ENCODE assay signal across 18 mouse cellular contexts in genomic region chr17:4990911-4991560, GRCm38 (mm10). TPM values are rescaled to one million over a fixed set of nuclear protein-coding genes. Genes with fewer than 3 reads are reported as not detected.
A peak's percentile ranks its signal among the peaks of the same experiment; 100 is the strongest.
DNase-seq lines count a peak whose midpoint lies in the region; ATAC-seq and TF ChIP-seq lines count a peak whose summit lies in the region.
"Had no signal": no experiment of that assay in that cellular context is flagged by ENCODE, and none has a peak within 500 bp of the region (broad histone marks: within the 10 kb centered on the region; RNA-seq: fewer than 3 reads in every experiment).

No protein-coding gene starts in this region.

- peak overlapping the region; percentile 78 for H3K27ac ChIP-seq in midbrain, embryonic 10.5 days (replicated peaks)
- no peak overlapping the region for H3K27ac ChIP-seq in midbrain, postnatal 0 days (ENCODE audit: low read depth, low read length)
- peak overlapping the region; percentile 27; the same call in 1 of the 2 replicates for H3K27ac ChIP-seq in hindbrain, embryonic 11.5 days (ENCODE audit: low read depth, low read length)
- H3K27ac ChIP-seq in midbrain, embryonic 11.5 days (ENCODE audit: low read depth, low read length) = peak overlapping the region; percentile 57
- H3K27ac ChIP-seq in stomach, embryonic 16.5 days (ENCODE audit: low read length) = peak overlapping the region; percentile 73
- H3K27ac ChIP-seq in kidney, adult 2 months (ENCODE audit: insufficient read depth, low read depth, low read length) = no peak overlapping the region
- H3K27ac ChIP-seq: embryonic facial prominence, embryonic 13.5 days; left cerebral cortex, adult 2 months; liver, embryonic 14.5 days had no signal

- peaks cover 42% of the 10 kb centered on the region for H3K27me3 ChIP-seq in midbrain, embryonic 10.5 days (ENCODE audit: low read depth, poor library complexity, severe bottlenecking)
- no peaks in the 10 kb centered on the region for H3K27me3 ChIP-seq in midbrain, postnatal 0 days (ENCODE audit: insufficient read depth, low read length)
- no peaks in the 10 kb centered on the region for H3K27me3 ChIP-seq in hindbrain, embryonic 11.5 days (ENCODE audit: control insufficient read depth, insufficient read depth, low read length)
- peaks cover 20% of the 10 kb centered on the region for H3K27me3 ChIP-seq in midbrain, embryonic 11.5 days (ENCODE audit: control insufficient read depth, insufficient read depth, low read length)
- H3K27me3 ChIP-seq in stomach, embryonic 16.5 days (ENCODE audit: control insufficient read depth, insufficient read depth, low read length) = no peaks in the 10 kb centered on the region
- no peaks in the 10 kb centered on the region for H3K27me3 ChIP-seq in kidney, adult 2 months (replicated peaks; ENCODE audit: control insufficient read depth, insufficient read depth, low read length)
- H3K27me3 ChIP-seq: embryonic facial prominence, embryonic 13.5 days; heart, embryonic 12.5 days had no signal

- TF ChIP-seq CTCF in midbrain, postnatal 0 days (IDR thresholded peaks at IDR 0.05) = no peak
- no peak for TF ChIP-seq CTCF in kidney, adult 2 months (conservative IDR thresholded peaks at IDR 0.05; ENCODE audit: insufficient read depth, insufficient read length, low read depth, low read length)

- no peaks in the 10 kb centered on the region for H3K36me3 ChIP-seq in midbrain, embryonic 10.5 days
- H3K36me3 ChIP-seq in midbrain, postnatal 0 days (ENCODE audit: insufficient read depth, low read length) = no peaks in the 10 kb centered on the region
- H3K36me3 ChIP-seq in hindbrain, embryonic 11.5 days (ENCODE audit: control insufficient read depth, insufficient read depth, low read length) = no peaks in the 10 kb centered on the region
- no peaks in the 10 kb centered on the region for H3K36me3 ChIP-seq in midbrain, embryonic 11.5 days (ENCODE audit: control insufficient read depth, insufficient read depth, low read length)
- no peaks in the 10 kb centered on the region for H3K36me3 ChIP-seq in stomach, embryonic 16.5 days (ENCODE audit: control insufficient read depth, insufficient read depth, low read length)
- H3K36me3 ChIP-seq in kidney, adult 2 months (ENCODE audit: control insufficient read depth, insufficient read depth, low read length) = no peaks in the 10 kb centered on the region
- H3K36me3 ChIP-seq: embryonic facial prominence, embryonic 13.5 days; heart, embryonic 12.5 days had no signal

- peak; percentile 35 for DNase-seq in midbrain, embryonic 10.5 days (ENCODE audit: low spot score)
- no peak for DNase-seq in midbrain, postnatal 0 days (ENCODE audit: low spot score)
- DNase-seq in hindbrain, embryonic 11.5 days (ENCODE audit: low spot score) = no peak
- DNase-seq in midbrain, embryonic 11.5 days (ENCODE audit: low spot score, missing footprints) = peak; percentile 96
- no peak for DNase-seq in thymus, postnatal 0 days (ENCODE audit: low spot score)
- no peak for DNase-seq in kidney, adult 2 months
- no peak for DNase-seq in gastrocnemius, postnatal 25 days
- DNase-seq: B cell, adult 2 months; cerebellum, adult 11 months; gastrocnemius, postnatal 36 days; heart, postnatal 4 days; lung, postnatal 10 days; spleen, adult 18-20 months had no signal

- TF ChIP-seq POLR2A in kidney, adult 2 months (IDR thresholded peaks at IDR 0.05; ENCODE audit: low read depth, low read length) = no peak

- H3K9me3 ChIP-seq in midbrain, embryonic 10.5 days (replicated peaks) = no peaks in the 10 kb centered on the region
- no peaks in the 10 kb centered on the region for H3K9me3 ChIP-seq in midbrain, postnatal 0 days (ENCODE audit: low read length)
- H3K9me3 ChIP-seq in hindbrain, embryonic 11.5 days (ENCODE audit: control insufficient read depth, low read length) = no peaks in the 10 kb centered on the region
- H3K9me3 ChIP-seq in midbrain, embryonic 11.5 days (ENCODE audit: control insufficient read depth, low read length) = no peaks in the 10 kb centered on the region
- H3K9me3 ChIP-seq in stomach, embryonic 16.5 days (replicated peaks; ENCODE audit: control insufficient read depth, low read length) = no peaks in the 10 kb centered on the region
- H3K9me3 ChIP-seq: embryonic facial prominence, embryonic 13.5 days; heart, embryonic 12.5 days had no signal

- no peak overlapping the region for H3K4me2 ChIP-seq in midbrain, postnatal 0 days (ENCODE audit: low read depth, low read length, poor library complexity, severe bottlenecking)
- H3K4me2 ChIP-seq in hindbrain, embryonic 11.5 days (replicated peaks; ENCODE audit: low read depth, low read length) = no peak overlapping the region
- peak overlapping the region; percentile 35 for H3K4me2 ChIP-seq in midbrain, embryonic 11.5 days
- peak overlapping the region; percentile 31 for H3K4me2 ChIP-seq in stomach, embryonic 16.5 days (ENCODE audit: low read depth, low read length)
- H3K4me2 ChIP-seq: embryonic facial prominence, embryonic 13.5 days; heart, embryonic 12.5 days had no signal

- no peak for ATAC-seq in midbrain, postnatal 0 days (ENCODE audit: low FRiP score)
- no peak for ATAC-seq in hindbrain, embryonic 11.5 days (ENCODE audit: low FRiP score)
- ATAC-seq in midbrain, embryonic 11.5 days (ENCODE audit: low FRiP score) = peak; percentile 41
- no peak for ATAC-seq in stomach, embryonic 16.5 days (ENCODE audit: insufficient read depth, low FRiP score)

- WGBS in midbrain, embryonic 10.5 days = 24% methylated on average over 16 of the region's 16 CpGs
- WGBS in midbrain, postnatal 0 days = 20% methylated on average over 16 of the region's 16 CpGs
- WGBS in hindbrain, embryonic 11.5 days = 51% methylated on average over 16 of the region's 16 CpGs
- WGBS in midbrain, embryonic 11.5 days = 13% methylated on average over 16 of the region's 16 CpGs
- 63% methylated on average over 16 of the region's 16 CpGs for WGBS in stomach, embryonic 16.5 days
- WGBS in kidney, adult 2 months = 84% methylated on average over 16 of the region's 16 CpGs

- H3K4me3 ChIP-seq in midbrain, embryonic 10.5 days = peak overlapping the region; percentile 36
- H3K4me3 ChIP-seq in midbrain, postnatal 0 days (ENCODE audit: low read depth, low read length) = no peak overlapping the region
- no peak overlapping the region for H3K4me3 ChIP-seq in hindbrain, embryonic 11.5 days (ENCODE audit: low read depth, low read length)
- H3K4me3 ChIP-seq in midbrain, embryonic 11.5 days (ENCODE audit: low read depth, low read length) = no peak overlapping the region
- H3K4me3 ChIP-seq in stomach, embryonic 16.5 days (replicated peaks; ENCODE audit: low read length) = no peak overlapping the region
- no peak overlapping the region for H3K4me3 ChIP-seq in kidney, adult 2 months (ENCODE audit: insufficient read depth, low read depth, low read length)
- H3K4me3 ChIP-seq: embryonic facial prominence, embryonic 13.5 days; heart, embryonic 12.5 days; left cerebral cortex, adult 2 months had no signal

- peaks cover 50% of the 10 kb centered on the region for H3K4me1 ChIP-seq in midbrain, embryonic 10.5 days
- H3K4me1 ChIP-seq in midbrain, postnatal 0 days (ENCODE audit: insufficient read depth, low read length) = no peaks in the 10 kb centered on the region
- 0 out of 2 replicates have a peak, but pooled peaks cover 3% of the 10 kb centered on the region for H3K4me1 ChIP-seq in hindbrain, embryonic 11.5 days (replicated peaks; ENCODE audit: control insufficient read depth, insufficient read depth, low read length)
- peaks cover 18% of the 10 kb centered on the region for H3K4me1 ChIP-seq in midbrain, embryonic 11.5 days (ENCODE audit: control insufficient read depth, insufficient read depth, low read length)
- H3K4me1 ChIP-seq in stomach, embryonic 16.5 days (ENCODE audit: control insufficient read depth, insufficient read depth, low read length) = peaks cover 14% of the 10 kb centered on the region; the same call in 1 of the 2 replicates
- peaks cover 5% of the 10 kb centered on the region; the same call in 1 of the 2 replicates for H3K4me1 ChIP-seq in kidney, adult 2 months (ENCODE audit: control insufficient read depth, insufficient read depth, low read length)

- H3K9ac ChIP-seq in midbrain, postnatal 0 days (replicated peaks; ENCODE audit: low read length, poor library complexity, severe bottlenecking) = no peak overlapping the region
- no peak overlapping the region for H3K9ac ChIP-seq in hindbrain, embryonic 11.5 days (ENCODE audit: low read depth, low read length)
- H3K9ac ChIP-seq in midbrain, embryonic 11.5 days (ENCODE audit: low read length) = 0 out of 2 replicates have a peak overlapping the region, but pooled peaks have one; percentile 10
- 0 out of 2 replicates have a peak overlapping the region, but pooled peaks have one; percentile 18 for H3K9ac ChIP-seq in stomach, embryonic 16.5 days (ENCODE audit: low read length)
- H3K9ac ChIP-seq: embryonic facial prominence, embryonic 13.5 days; heart, embryonic 12.5 days; liver, embryonic 14.5 days had no signal

RNA-seq across cellular contexts. Expression of gene Arid1b, which starts 3.1 kb away (rescaled TPM):
- 8.9 and 10.8 TPM in 2 replicates for polyA plus RNA-seq in midbrain, embryonic 10.5 days (2016; fragmentation: Nextera tagmentation; extraction: Ambion mirVana)
- 62.0 and 73.3 TPM in 2 replicates for total RNA-seq in midbrain, postnatal 0 days (2014; rRNA removed)
- 10.1 and 11.9 TPM in 2 replicates for polyA plus RNA-seq in midbrain, postnatal 0 days (2015; fragmentation: Nextera tagmentation; extraction: Ambion mirVana)
- 13.1 and 18.6 TPM in 2 replicates for polyA plus RNA-seq in hindbrain, embryonic 11.5 days (2014; fragmentation: Nextera tagmentation; extraction: Ambion mirVana)
- polyA plus RNA-seq in midbrain, embryonic 11.5 days (2014; fragmentation: Nextera tagmentation; extraction: Ambion mirVana) = 11.6 and 12.2 TPM in 2 replicates
- polyA plus RNA-seq in stomach, embryonic 16.5 days (2015; fragmentation: Nextera tagmentation; extraction: Ambion mirVana) = 9.9 and 10.5 TPM in 2 replicates
- polyA plus RNA-seq in thymus, postnatal 0 days (2015; fragmentation: Nextera tagmentation; extraction: Ambion mirVana) = 10.9 and 12.6 TPM in 2 replicates
- 20.6 and 22.0 TPM in 2 replicates for polyA plus RNA-seq in kidney, adult 2 months (2012; rRNA removed)
- total RNA-seq in gastrocnemius, postnatal 25 days (2021) = 10 to 100 TPM; 29.2 to 29.7 TPM

Comparison
In these comparisons a context has a peak if more than half of its experiments do, and no peak if none do; other contexts are left out.
1. DNase-seq: peak in midbrain, embryonic 10.5 days (single experiment) and midbrain, embryonic 11.5 days (single experiment); none in midbrain, postnatal 0 days (single experiment), hindbrain, embryonic 11.5 days (single experiment), thymus, postnatal 0 days (single experiment), kidney, adult 2 months (single experiment) and gastrocnemius, postnatal 25 days (single experiment).
2. H3K27ac ChIP-seq: peak in midbrain, embryonic 10.5 days (single experiment), hindbrain, embryonic 11.5 days (single experiment), midbrain, embryonic 11.5 days (single experiment) and stomach, embryonic 16.5 days (single experiment); none in midbrain, postnatal 0 days (single experiment) and kidney, adult 2 months (single experiment).
3. H3K4me2 ChIP-seq: peak in midbrain, embryonic 11.5 days (single experiment) and stomach, embryonic 16.5 days (single experiment); none in midbrain, postnatal 0 days (single experiment) and hindbrain, embryonic 11.5 days (single experiment).
4. H3K9ac ChIP-seq: peak in midbrain, embryonic 11.5 days (single experiment) and stomach, embryonic 16.5 days (single experiment); none in midbrain, postnatal 0 days (single experiment) and hindbrain, embryonic 11.5 days (single experiment).